Mouse (Mus musculus) MEL (cell line): ENCODE measurements at regions not wholly inside any gene's neighbourhood (a gene's known extent, or its start where the extent isn't known, plus 50 kb on each side); places are given as distances from the start of the nearest gene placed in this dataset.
A peak's percentile ranks its signal among the peaks of the same experiment; 100 is the strongest.

ENCODE experiments used
- DNase-seq: peaks from one replicate; pipeline ENCODE4 v3.0.0; 2011; ENCODE audit warnings: low read depth, low spot score
- H3K27ac ChIP-seq: 2 replicates; pipeline ENCODE4 v1.5.1; 2012; ENCODE audit warnings: low read depth, mild to moderate bottlenecking, control low read depth, low read length, moderate library complexity; ENCODE audit not compliant: control insufficient read depth
- H3K27me3 ChIP-seq, 2 experiments: fragments of 150-350 bp in 1 of 2; sonication (generic) in 1 of 2; 2 replicates each; pipeline ENCODE4 v1.6.1; 2012; ENCODE audit warnings: low read length in 2 of 2, mild to moderate bottlenecking in 2 of 2, improper control_type of control experiment in 1 of 2, moderate library complexity in 1 of 2; ENCODE audit not compliant: insufficient read depth in 2 of 2, control insufficient read depth in 1 of 2
- H3K36me3 ChIP-seq, 2 experiments: 2 replicates each; pipeline ENCODE4 v1.6.1; 2012 to 2014; ENCODE audit warnings: low read length in 2 of 2, improper control_type of control experiment in 1 of 2, inconsistent platforms in 1 of 2, mild to moderate bottlenecking in 1 of 2; ENCODE audit not compliant: insufficient read depth in 2 of 2, control insufficient read depth in 1 of 2
- H3K4me1 ChIP-seq, 2 experiments: fragments of 150-350 bp in 1 of 2; sonication (generic) in 1 of 2; 2 replicates each; pipeline ENCODE4 v1.6.1; 2012; ENCODE audit warnings: low read length in 2 of 2, improper control_type of control experiment in 1 of 2, mild to moderate bottlenecking in 1 of 2; ENCODE audit not compliant: insufficient read depth in 2 of 2, control insufficient read depth in 1 of 2
- H3K4me3 ChIP-seq, 2 experiments: fragments of 150-350 bp in 1 of 2; sonication (generic) in 1 of 2; 2 replicates each; pipeline ENCODE4 v1.5.1; 2012; ENCODE audit warnings: low read depth in 2 of 2, low read length in 2 of 2, mild to moderate bottlenecking in 2 of 2, moderate library complexity in 2 of 2, control low read depth in 1 of 2, improper control_type of control experiment in 1 of 2; ENCODE audit not compliant: control insufficient read depth in 1 of 2, insufficient read depth in 1 of 2
- H3K79me2 ChIP-seq: 2 replicates; pipeline ENCODE4 v1.6.1; 2012; ENCODE audit warnings: mild to moderate bottlenecking, low read length, moderate library complexity; ENCODE audit not compliant: control insufficient read depth, poor library complexity, insufficient read depth
- H3K9ac ChIP-seq: 2 replicates; pipeline ENCODE4 v1.6.1; 2012; ENCODE audit warnings: low read depth, mild to moderate bottlenecking, control low read depth, low read length, moderate library complexity; ENCODE audit not compliant: control insufficient read depth, poor library complexity, severe bottlenecking
- H3K9me3 ChIP-seq: fragments of 150-350 bp; sonication (generic); replicated peaks from 2 replicates; pipeline ENCODE4 v1.6.1; 2012; ENCODE audit warnings: mild to moderate bottlenecking, low read length, improper control_type of control experiment, moderate library complexity; ENCODE audit not compliant: insufficient read depth
- CHD1 ChIP-seq: IDR thresholded peaks from 2 replicates; pipeline ENCODE4 v1.6.1; 2012; ENCODE audit warnings: low read depth, mild to moderate bottlenecking, inconsistent platforms, low read length, improper control_type of control experiment
- CHD2 ChIP-seq: IDR thresholded peaks from 2 replicates; pipeline ENCODE4 v1.6.1; 2011; ENCODE audit warnings: low read length, improper control_type of control experiment
- CTCF ChIP-seq, 3 experiments: IDR thresholded peaks in 2 of 3; conservative IDR thresholded peaks in 1 of 3; 2 replicates each; pipeline ENCODE4 v1.5.1; 2011 to 2012; ENCODE audit warnings: low read length in 3 of 3, low read depth in 2 of 3, mild to moderate bottlenecking in 2 of 3, improper control_type of control experiment in 1 of 3, inconsistent platforms in 1 of 3, mixed read lengths in 1 of 3, moderate library complexity in 1 of 3; ENCODE audit not compliant: control insufficient read depth in 1 of 3, insufficient read depth in 1 of 3, poor library complexity in 1 of 3, severe bottlenecking in 1 of 3
- E2F4 ChIP-seq: IDR thresholded peaks from 2 replicates; pipeline ENCODE4 v1.6.1; 2011; ENCODE audit warnings: low read depth, low read length, improper control_type of control experiment, borderline replicate concordance
- EP300 ChIP-seq, 2 experiments: IDR thresholded peaks; 2 replicates each; pipeline ENCODE4 v1.6.1; 2011; ENCODE audit warnings: improper control_type of control experiment in 2 of 2, low read length in 2 of 2, low read depth in 1 of 2, mild to moderate bottlenecking in 1 of 2
- ETS1 ChIP-seq: IDR thresholded peaks from 2 replicates; pipeline ENCODE4 v1.6.1; 2012; ENCODE audit warnings: low read depth, mild to moderate bottlenecking, inconsistent platforms, low read length, improper control_type of control experiment, moderate library complexity
- GABPA ChIP-seq: IDR thresholded peaks from 2 replicates; pipeline ENCODE4 v1.6.1; 2012; ENCODE audit warnings: low read depth, mild to moderate bottlenecking, inconsistent platforms, low read length, improper control_type of control experiment, moderate library complexity
- GATA1 ChIP-seq: IDR thresholded peaks from 2 replicates; pipeline ENCODE4 v1.6.1; 2011; ENCODE audit warnings: low read depth, low read length, improper control_type of control experiment
- HCFC1 ChIP-seq: IDR thresholded peaks from 2 replicates; pipeline ENCODE4 v1.6.1; 2012; ENCODE audit warnings: low read depth, mild to moderate bottlenecking, inconsistent platforms, low read length, improper control_type of control experiment, moderate library complexity
- KAT2A ChIP-seq: conservative IDR thresholded peaks from 2 replicates; pipeline ENCODE4 v1.6.1; 2012; ENCODE audit warnings: low read depth, low read length, improper control_type of control experiment, inconsistent platforms
- MAFK ChIP-seq: IDR thresholded peaks from 2 replicates; pipeline ENCODE4 v1.6.1; 2011; ENCODE audit warnings: low read depth, mild to moderate bottlenecking, low read length, improper control_type of control experiment, borderline replicate concordance
- MEF2A ChIP-seq: IDR thresholded peaks from 2 replicates; pipeline ENCODE4 v1.6.1; 2014; ENCODE audit warnings: low read depth, mild to moderate bottlenecking, inconsistent platforms, low read length, improper control_type of control experiment; ENCODE audit not compliant: poor library complexity, insufficient replicate concordance, severe bottlenecking; ENCODE audit errors: extremely low read depth
- MXI1 ChIP-seq: IDR thresholded peaks from 2 replicates; pipeline ENCODE4 v1.6.1; 2011; ENCODE audit warnings: mild to moderate bottlenecking, low read depth, low read length, improper control_type of control experiment
- MYB ChIP-seq: IDR thresholded peaks from 2 replicates; pipeline ENCODE4 v1.6.1; 2011; ENCODE audit warnings: mild to moderate bottlenecking, low read depth, low read length, improper control_type of control experiment
- NRF1 ChIP-seq: IDR thresholded peaks from 2 replicates; pipeline ENCODE4 v1.6.1; 2014; ENCODE audit warnings: low read depth, mild to moderate bottlenecking, inconsistent platforms, low read length, improper control_type of control experiment, moderate library complexity; ENCODE audit not compliant: poor library complexity, insufficient read depth, severe bottlenecking
- POLR2A ChIP-seq, 2 experiments: IDR thresholded peaks; 2 replicates each; pipeline ENCODE4 v1.6.1; 2011 to 2012; ENCODE audit warnings: low read length in 2 of 2, mild to moderate bottlenecking in 2 of 2, control low read depth in 1 of 2, improper control_type of control experiment in 1 of 2, low read depth in 1 of 2, moderate library complexity in 1 of 2; ENCODE audit not compliant: control insufficient read depth in 1 of 2, insufficient read depth in 1 of 2, poor library complexity in 1 of 2
- POLR2AphosphoS5 ChIP-seq: IDR thresholded peaks from 2 replicates; pipeline ENCODE4 v1.6.1; 2012; ENCODE audit warnings: low read depth, borderline replicate concordance, mild to moderate bottlenecking, inconsistent platforms, low read length, moderate library complexity, mixed read lengths
- RCOR1 ChIP-seq: IDR thresholded peaks from 2 replicates; pipeline ENCODE4 v1.6.1; 2012; ENCODE audit warnings: low read depth, mild to moderate bottlenecking, inconsistent platforms, low read length, improper control_type of control experiment
- SIN3A ChIP-seq: IDR thresholded peaks from 2 replicates; pipeline ENCODE4 v1.6.1; 2012; ENCODE audit warnings: low read length, improper control_type of control experiment, inconsistent platforms
- SMC3 ChIP-seq: IDR thresholded peaks from 2 replicates; pipeline ENCODE4 v1.6.1; 2011; ENCODE audit warnings: low read depth, low read length, improper control_type of control experiment
- TAL1 ChIP-seq: IDR thresholded peaks from 2 replicates; pipeline ENCODE4 v1.6.1; 2012; ENCODE audit warnings: mild to moderate bottlenecking, inconsistent platforms, low read length, moderate library complexity, mixed read lengths
- TBP ChIP-seq: IDR thresholded peaks from 2 replicates; pipeline ENCODE4 v1.8.0; 2011; ENCODE audit warnings: low read depth, low read length, improper control_type of control experiment
- TCF12 ChIP-seq: IDR thresholded peaks from 2 replicates; pipeline ENCODE4 v1.6.1; 2014; ENCODE audit warnings: low read depth, mild to moderate bottlenecking, inconsistent platforms, low read length, improper control_type of control experiment, moderate library complexity
- USF2 ChIP-seq, 2 experiments: IDR thresholded peaks; 2 replicates each; pipeline ENCODE4 v1.6.1; 2011 to 2012; ENCODE audit warnings: improper control_type of control experiment in 2 of 2, low read length in 2 of 2, borderline replicate concordance in 1 of 2, inconsistent platforms in 1 of 2, low read depth in 1 of 2, mild to moderate bottlenecking in 1 of 2; ENCODE audit not compliant: insufficient read depth in 1 of 2
- ZKSCAN1 ChIP-seq: IDR thresholded peaks from 2 replicates; pipeline ENCODE4 v1.6.1; 2012; ENCODE audit warnings: low read depth, mild to moderate bottlenecking, inconsistent platforms, low read length, improper control_type of control experiment, moderate library complexity
- ZMIZ1 ChIP-seq: IDR thresholded peaks from 2 replicates; pipeline ENCODE4 v1.6.1; 2012; ENCODE audit warnings: low read depth, mild to moderate bottlenecking, inconsistent platforms, low read length, improper control_type of control experiment, moderate library complexity
- ZNF384 ChIP-seq: IDR thresholded peaks from 2 replicates; pipeline ENCODE4 v1.6.1; 2012; ENCODE audit warnings: low read depth, mild to moderate bottlenecking, inconsistent platforms, low read length, improper control_type of control experiment

- Histone ChIP-seq H3K4me1 (no peaks in the 10 kb centered on the region), H3K4me3 (no peak overlapping the region), H3K79me2 (no peaks in the 10 kb centered on the region), H3K27ac (no peak overlapping the region), H3K36me3 (no peaks in the 10 kb centered on the region), H3K9ac (no peak overlapping the region), H3K27me3 (no peaks in the 10 kb centered on the region), H3K9me3 (no peaks in the 10 kb centered on the region)
- TF ChIP-seq KAT2A (no peak), MYB (no peak), USF2 (IDR thresholded peaks at IDR 0.05; ENCODE audit: borderline replicate concordance in 1 of 2, insufficient read depth in 1 of 2, low read depth in 1 of 2, low read length in 2 of 2) (no peak), MAFK (no peak; the same call in 1 of the 2 replicates), GABPA (no peak), CHD2 (no peak), EP300 (IDR thresholded peaks at IDR 0.05; ENCODE audit: low read depth in 1 of 2, low read length in 2 of 2) (no peak), ZKSCAN1 (no peak), MEF2A (no peak), TBP (no peak), ZMIZ1 (no peak), MXI1 (no peak), CTCF (IDR thresholded peaks at IDR 0.05 in 2 of 3, conservative IDR thresholded peaks at IDR 0.05 in 1 of 3; ENCODE audit: control insufficient read depth in 1 of 3, insufficient read depth in 1 of 3, low read depth in 2 of 3, low read length in 3 of 3, poor library complexity in 1 of 3, severe bottlenecking in 1 of 3) (no peak), NRF1 (no peak), ZNF384 (no peak)
- DNase-seq: no peak
Observed at GRCm38 (mm10) chr4:89909622-89910021, 230.4 kb downstream of the Dmrta1 start.

- Histone ChIP-seq H3K27me3 (no peaks in the 10 kb centered on the region), H3K9me3 (no peaks in the 10 kb centered on the region), H3K36me3 (no peaks in the 10 kb centered on the region), H3K79me2 (no peaks in the 10 kb centered on the region), H3K27ac (no peak overlapping the region), H3K9ac (no peak overlapping the region)
- TF ChIP-seq CHD1 (no peak), MAFK (no peak), GATA1 (0 out of 2 replicates have a peak, but pooled peaks have one; percentile 27), ETS1 (peak; percentile 43; the same call in 1 of the 2 replicates), EP300 (IDR thresholded peaks at IDR 0.05; ENCODE audit: low read depth in 1 of 2, low read length in 2 of 2) (peak in 1 of 2 experiments; percentile 50; a peak in 2 of 4 replicates), RCOR1 (peak; percentile 82), SIN3A (no peak), POLR2AphosphoS5 (no peak), SMC3 (no peak), CTCF (IDR thresholded peaks at IDR 0.05 in 2 of 3, conservative IDR thresholded peaks at IDR 0.05 in 1 of 3; ENCODE audit: control insufficient read depth in 1 of 3, insufficient read depth in 1 of 3, low read depth in 2 of 3, low read length in 3 of 3, poor library complexity in 1 of 3, severe bottlenecking in 1 of 3) (no peak), MEF2A (peak; percentile 95; the same call in 1 of the 2 replicates), TAL1 (no peak), ZKSCAN1 (no peak), ZNF384 (peak; percentile 76), E2F4 (no peak), TCF12 (peak; percentile 33; the same call in 1 of the 2 replicates), MYB (no peak), MXI1 (no peak), GABPA (no peak), HCFC1 (no peak), POLR2A (IDR thresholded peaks at IDR 0.05; ENCODE audit: control insufficient read depth in 1 of 2, insufficient read depth in 1 of 2, low read depth in 1 of 2, low read length in 2 of 2, poor library complexity in 1 of 2) (no peak), ZMIZ1 (no peak)
- TF ChIP-seq, all 39 proteins: peak for 7
- peak; percentile 6 for DNase-seq
- H3K4me3 ChIP-seq: no peak overlapping the region
- H3K4me1 ChIP-seq: no peaks in the 10 kb centered on the region
Observed at GRCm38 (mm10) chr4:89937673-89938072, 258.4 kb downstream of the Dmrta1 start.
